Mouse (Mus musculus) ES-E14 (cell line): ENCODE data around the gene Usp10.

Experiments
- CHD2 ChIP-seq: IDR thresholded peaks from 2 replicates; pipeline ENCODE4 v1.6.1; 2014; ENCODE audit warnings: mild to moderate bottlenecking, low read depth, low read length, inconsistent platforms
- HCFC1 ChIP-seq: IDR thresholded peaks from 2 replicates; pipeline ENCODE4 v1.6.1; 2012; ENCODE audit warnings: low read length, inconsistent platforms, borderline replicate concordance; ENCODE audit not compliant: insufficient read depth
- MAFK ChIP-seq: IDR thresholded peaks from 2 replicates; pipeline ENCODE4 v1.6.1; 2014; ENCODE audit warnings: mild to moderate bottlenecking, low read depth, low read length, inconsistent platforms; ENCODE audit not compliant: insufficient read depth
- ZC3H11A ChIP-seq: IDR thresholded peaks from 2 replicates; pipeline ENCODE4 v1.6.1; 2012; ENCODE audit warnings: low read depth, mild to moderate bottlenecking, inconsistent platforms, low read length, borderline replicate concordance
- ZNF384 ChIP-seq: IDR thresholded peaks from 2 replicates; pipeline ENCODE4 v1.6.1; 2012; ENCODE audit warnings: low read depth, low read length, inconsistent platforms

DNA sequence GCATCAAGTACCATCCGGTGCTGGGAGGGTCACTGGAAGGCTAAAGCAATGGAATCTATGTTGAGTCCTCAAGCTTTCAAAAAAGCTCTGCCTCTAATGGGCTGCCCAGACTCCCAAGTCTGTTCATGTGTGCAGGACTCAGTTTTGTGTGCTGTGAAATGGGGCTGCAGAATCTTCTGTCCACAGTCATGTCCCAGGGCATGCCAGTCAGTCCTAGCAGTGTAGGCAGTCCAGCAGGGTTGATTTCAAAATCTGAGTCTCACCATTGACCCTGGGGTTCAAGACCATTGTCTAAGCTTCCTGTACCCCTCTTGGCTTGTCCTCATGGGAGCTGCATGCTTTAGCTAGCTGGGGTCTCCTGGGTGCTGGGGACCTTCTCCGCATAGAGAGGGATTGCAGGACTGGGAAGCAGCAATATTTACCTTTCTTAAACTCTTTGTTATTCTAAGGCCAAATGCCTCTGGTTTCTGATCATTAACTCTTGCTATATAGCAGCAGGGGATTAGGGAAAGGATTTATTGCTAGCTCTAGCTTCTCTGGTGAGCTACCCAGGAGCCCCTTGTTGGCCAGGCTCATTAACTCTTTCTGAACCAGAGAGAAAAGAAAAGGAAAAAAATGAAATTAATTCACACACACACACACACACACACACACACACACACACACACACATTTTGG is 94.7 kb downstream of the Usp10 start:
- no peak for TF ChIP-seq MAFK
- TF ChIP-seq CHD2: no peak
- no peak for TF ChIP-seq ZNF384
- no peak for TF ChIP-seq ZC3H11A
- TF ChIP-seq HCFC1: no peak
